Mouse (Mus musculus): ENCODE data around the gene Xrcc6.
"Not testable (repeated sequence)": the region's sequence is repeated elsewhere in the genome, so short reads cannot be mapped to it uniquely, and the experiment has no call there.

Gene Xrcc6

GRCm38 (mm10) chr15:81964980-81965545, 22.6 kb upstream of the Xrcc6 start:
- intact Hi-C loops (cut with DNase I) = no loop called here

- intact Hi-C loops (cut with DNase I) = no loop called here
These were observed 21.4 kb upstream of the Xrcc6 start for GRCm38 (mm10) chr15:81966062-81966829.

- intact Hi-C loops (cut with DNase I) = no loop called here
These were observed 19.8 kb upstream of the Xrcc6 start for GRCm38 (mm10) chr15:81967821-81968220.

- intact Hi-C loops (cut with DNase I) = no loop called here
These were observed 19.2 kb upstream of the Xrcc6 start for GRCm38 (mm10) chr15:81968447-81968846.

GRCm38 (mm10) chr15:81969173-81969572, 18.5 kb upstream of the Xrcc6 start:
- intact Hi-C loops (cut with DNase I) = no loop called here

GRCm38 (mm10) chr15:81969635-81970034, 18.0 kb upstream of the Xrcc6 start:
- intact Hi-C loops (cut with DNase I) = loop anchor here (5.0 kb wide), 1 partner anchor 1082 kb away; no protein-coding TSS in a partner anchor

GRCm38 (mm10) chr15:81970498-81970897, 17.1 kb upstream of the Xrcc6 start:
- intact Hi-C loops (cut with DNase I) = loop anchor here (5.0 kb wide), 1 partner anchor 1083 kb away; no protein-coding TSS in a partner anchor

- intact Hi-C loops (cut with DNase I) = not testable (repeated sequence)
These were observed 12.5 kb upstream of the Xrcc6 start for GRCm38 (mm10) chr15:81975156-81975555.

- intact Hi-C loops (cut with DNase I) = no loop called here
These were observed 7.3 kb upstream of the Xrcc6 start, which contains the start of gene 1700029P11Rik for GRCm38 (mm10) chr15:81980321-81980720. Gene 1700029P11Rik, plus strand, starts transcription at chr15:81980540.

GRCm38 (mm10) chr15:81982173-81982572, 5.5 kb upstream of the Xrcc6 start:
- intact Hi-C loops (cut with DNase I) = no loop called here

GRCm38 (mm10) chr15:81985267-81986161, 2.1 kb upstream of the Xrcc6 start:
- intact Hi-C loops (cut with DNase I) = no loop called here

DNA sequence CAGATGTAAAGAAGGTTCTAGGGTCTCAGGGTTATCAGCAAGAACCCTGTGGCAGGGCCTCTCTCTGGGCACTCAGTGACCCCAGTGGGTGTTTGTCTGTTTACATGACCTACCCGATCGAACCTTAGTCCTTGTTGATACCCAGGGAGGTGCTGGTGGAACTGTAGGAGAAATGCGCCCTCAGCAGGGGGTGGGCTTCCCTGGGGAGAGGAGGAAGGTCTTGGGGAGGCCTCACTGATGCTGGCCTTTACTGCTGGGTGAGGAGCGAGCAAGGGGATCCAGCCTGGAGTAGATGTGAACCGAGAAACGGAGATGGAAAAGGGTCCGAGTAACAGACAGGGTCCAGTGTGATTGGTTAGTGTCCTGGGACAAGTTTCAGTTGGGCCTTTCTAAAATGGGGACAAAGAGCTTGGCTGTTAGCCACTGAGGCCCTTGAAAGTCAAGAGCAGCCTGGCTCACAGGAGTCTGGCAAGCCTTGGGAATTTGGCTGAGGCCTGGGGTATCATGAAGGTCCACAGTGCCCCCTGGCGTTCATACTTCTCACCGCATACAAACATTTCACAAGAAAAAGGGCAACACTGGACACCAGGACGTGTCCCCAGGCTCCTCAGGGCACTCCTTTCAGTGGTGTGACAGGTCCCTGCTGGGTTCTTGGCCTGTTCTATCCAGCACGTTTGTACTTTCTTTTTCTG, 1.9 kb downstream of the Xrcc6 start:
- intact Hi-C loops (cut with DNase I) = loop anchor here (1.0 to 2.0 kb wide), 2 partner anchors 29 to 51 kb away; partner anchors contain the start of gene Pmm1

DNA sequence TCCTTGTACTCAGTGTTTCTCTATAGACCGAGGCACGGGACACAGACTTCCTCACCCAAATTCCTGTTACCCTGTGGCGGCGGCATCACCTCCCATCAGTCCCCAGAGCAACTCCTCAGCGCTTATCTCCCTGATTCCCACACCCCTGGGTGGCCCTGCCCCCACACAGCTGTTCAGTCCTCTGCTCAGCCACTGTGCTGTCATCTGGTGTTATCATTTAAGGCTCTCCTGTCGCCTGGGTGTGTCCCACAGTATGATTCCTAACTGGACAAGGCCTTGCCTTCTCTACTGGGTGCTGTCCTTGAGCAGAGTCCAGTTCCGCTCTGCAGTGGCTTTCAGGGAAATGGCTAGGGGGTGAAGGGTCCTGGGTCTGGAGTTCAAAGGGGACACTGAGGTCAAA, 2.9 kb downstream of the Xrcc6 start:
- intact Hi-C loops (cut with DNase I) = no loop called here

GRCm38 (mm10) chr15:81993992-81994391, 6.4 kb downstream of the Xrcc6 start:
- intact Hi-C loops (cut with DNase I) = no loop called here

- intact Hi-C loops (cut with DNase I) = no loop called here
These were observed 16.6 kb downstream of the Xrcc6 start for GRCm38 (mm10) chr15:82004257-82004656.

DNA sequence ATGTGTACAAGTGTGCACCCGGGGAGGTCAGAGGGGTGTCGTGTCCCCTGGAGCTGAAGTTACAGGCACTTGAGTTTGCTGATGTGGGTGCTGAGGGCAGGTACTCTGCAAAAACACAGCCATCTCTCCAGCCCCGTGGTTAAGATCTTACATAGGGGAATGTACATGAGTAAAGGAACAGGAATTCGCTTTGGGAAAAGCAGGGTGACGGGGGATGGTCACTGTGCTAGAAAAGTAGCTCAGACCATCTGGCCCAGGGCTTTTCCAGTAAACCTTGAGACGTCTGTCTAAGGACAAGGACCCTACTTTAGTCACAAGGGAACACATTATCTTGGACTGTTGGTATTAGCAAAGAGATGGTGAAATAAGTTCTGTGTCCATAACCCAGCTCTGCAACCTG, 24.3 kb downstream of the Xrcc6 start:
- intact Hi-C loops (cut with DNase I) = no loop called here

GRCm38 (mm10) chr15:82014745-82015391, 27.2 kb downstream of the Xrcc6 start:
- intact Hi-C loops (cut with DNase I) = no loop called here

DNA sequence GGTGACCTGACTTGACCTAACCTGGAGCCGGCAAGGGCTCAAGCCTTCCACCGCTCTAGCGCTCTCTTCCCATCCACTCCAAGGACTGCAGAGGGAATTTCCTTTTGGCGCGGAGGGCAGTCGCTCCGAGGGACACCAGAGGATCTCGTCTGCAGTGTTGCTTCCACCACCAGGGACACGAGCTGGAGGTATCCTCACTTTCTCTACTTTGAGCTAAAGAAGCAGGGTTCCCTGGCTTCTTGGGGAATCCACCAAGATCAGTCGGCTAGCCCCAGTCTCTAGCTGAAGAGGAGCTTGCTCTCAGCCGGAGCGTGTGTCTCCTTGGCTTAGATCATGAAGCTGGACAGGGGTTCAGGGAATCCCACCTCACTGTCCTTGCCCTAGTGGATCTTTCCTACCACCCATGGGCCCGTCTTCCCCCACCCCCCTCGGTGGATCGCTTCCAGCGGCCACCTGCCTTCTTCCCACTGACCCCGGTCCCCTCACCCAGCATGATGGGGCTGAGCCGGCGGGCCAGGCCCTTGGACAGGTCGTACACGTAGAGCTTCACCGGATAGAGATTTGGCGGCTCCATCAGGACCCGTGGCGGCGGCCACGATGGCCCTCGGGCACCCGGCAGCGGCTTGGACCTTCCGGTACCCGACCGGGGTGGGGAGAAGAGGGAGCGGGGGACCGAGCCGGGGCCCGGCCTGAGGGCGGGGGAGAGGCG, 27.9 kb downstream of the Xrcc6 start:
- intact Hi-C loops (cut with DNase I) = no loop called here

DNA sequence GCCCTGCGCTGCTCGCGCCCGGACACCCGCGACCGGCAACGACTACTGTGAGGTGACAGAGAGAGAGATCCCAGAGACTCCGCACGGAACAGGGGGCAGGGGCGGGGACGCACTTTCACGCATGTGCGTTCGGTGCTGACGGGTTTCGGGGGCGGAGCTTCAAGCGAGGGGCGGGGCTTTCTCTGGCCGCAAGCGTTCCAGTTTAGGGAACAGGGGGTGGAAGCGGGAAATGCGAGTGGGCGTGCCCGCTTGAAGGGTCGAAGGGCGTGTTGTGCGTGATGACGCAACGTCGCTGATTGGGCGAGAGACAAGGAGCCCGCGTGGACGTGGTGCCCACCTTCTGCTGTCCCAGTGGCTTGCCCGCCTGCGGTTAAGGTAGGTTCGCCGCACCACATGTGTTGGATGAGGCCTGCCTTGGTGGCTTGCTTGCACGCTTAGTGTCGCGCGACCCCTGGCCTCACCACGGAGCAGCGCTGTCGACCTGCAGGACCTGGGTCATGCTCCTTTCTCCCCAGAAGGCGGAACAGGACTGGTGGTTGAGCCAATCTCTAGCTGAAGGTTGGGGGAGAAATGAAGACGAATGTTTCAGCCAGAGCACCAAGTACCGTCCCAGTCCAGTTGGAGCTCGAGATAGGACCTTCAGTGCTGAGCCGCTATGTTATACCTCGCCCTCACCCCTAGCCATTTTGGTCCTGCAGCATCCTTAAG, 28.6 kb downstream of the Xrcc6 start:
- intact Hi-C loops (cut with DNase I) = no loop called here
